Mouse (Mus musculus) ES-CJ7 (cell line): Measurements from ENCODE around the gene Itih3.

Experiments
- DNase-seq: peaks from one replicate; pipeline ENCODE4 v3.0.0; 2011; ENCODE audit warnings: low read depth, low spot score

Itih3 gene

GRCm38 (mm10) chr14:30862368-30862767 lies 61.2 kb downstream of the Itih3 start:
- no peak for DNase-seq

GRCm38 (mm10) chr14:30861421-30862125 lies 62.0 kb downstream of the Itih3 start:
- DNase-seq, result no peak
